Mouse (Mus musculus) embryo, embryonic 9.5 days (tissue): ENCODE data around the gene Klrg1.

Experiments
- DNase-seq: peaks from one replicate; pipeline ENCODE4 v3.0.0-alpha.2; 2017; ENCODE audit errors: extremely low spot score

Klrg1 gene

GRCm38 (mm10) chr6:122292184-122292583 lies 9.5 kb upstream of the Klrg1 start:
- DNase-seq = no peak

- DNase-seq = no peak
Observed at GRCm38 (mm10) chr6:122291735-122292134, 9.1 kb upstream of the Klrg1 start.

- DNase-seq = no peak
Observed at GRCm38 (mm10) chr6:122291264-122291663, 8.6 kb upstream of the Klrg1 start.

- no peak for DNase-seq
Observed at GRCm38 (mm10) chr6:122290253-122290652, 7.6 kb upstream of the Klrg1 start.

- no peak for DNase-seq
Observed at GRCm38 (mm10) chr6:122289313-122289712, 6.6 kb upstream of the Klrg1 start.

GRCm38 (mm10) chr6:122288263-122288662 lies 5.6 kb upstream of the Klrg1 start:
- DNase-seq = no peak

GRCm38 (mm10) chr6:122284823-122285222 lies 2.1 kb upstream of the Klrg1 start:
- DNase-seq = no peak

- no peak for DNase-seq
Observed at GRCm38 (mm10) chr6:122284304-122284703, 1.6 kb upstream of the Klrg1 start.

GRCm38 (mm10) chr6:122283429-122283828 lies 747 bp upstream of the Klrg1 start:
- DNase-seq = no peak

- no peak for DNase-seq
Observed at GRCm38 (mm10) chr6:122276565-122276964, 6.1 kb downstream of the Klrg1 start.

- no peak for DNase-seq
Observed at GRCm38 (mm10) chr6:122274546-122274945, 8.1 kb downstream of the Klrg1 start.

GRCm38 (mm10) chr6:122270152-122270551 lies 12.5 kb downstream of the Klrg1 start:
- no peak for DNase-seq

GRCm38 (mm10) chr6:122269170-122269569 lies 13.5 kb downstream of the Klrg1 start:
- no peak for DNase-seq

- no peak for DNase-seq
Observed at GRCm38 (mm10) chr6:122268561-122268960, 14.1 kb downstream of the Klrg1 start.

- no peak for DNase-seq
Observed at GRCm38 (mm10) chr6:122262543-122262942, 20.1 kb downstream of the Klrg1 start.

GRCm38 (mm10) chr6:122252146-122252545 lies 30.5 kb downstream of the Klrg1 start:
- no peak for DNase-seq

- DNase-seq = no peak
Observed at GRCm38 (mm10) chr6:122250033-122250432, 32.6 kb downstream of the Klrg1 start.
